Mouse (Mus musculus): Measurements from ENCODE around the gene Gm11236.
"Not testable (repeated sequence)": the region's sequence is repeated elsewhere in the genome, so short reads cannot be mapped to it uniquely, and the experiment has no call there.

The Gm11236 gene

DNA sequence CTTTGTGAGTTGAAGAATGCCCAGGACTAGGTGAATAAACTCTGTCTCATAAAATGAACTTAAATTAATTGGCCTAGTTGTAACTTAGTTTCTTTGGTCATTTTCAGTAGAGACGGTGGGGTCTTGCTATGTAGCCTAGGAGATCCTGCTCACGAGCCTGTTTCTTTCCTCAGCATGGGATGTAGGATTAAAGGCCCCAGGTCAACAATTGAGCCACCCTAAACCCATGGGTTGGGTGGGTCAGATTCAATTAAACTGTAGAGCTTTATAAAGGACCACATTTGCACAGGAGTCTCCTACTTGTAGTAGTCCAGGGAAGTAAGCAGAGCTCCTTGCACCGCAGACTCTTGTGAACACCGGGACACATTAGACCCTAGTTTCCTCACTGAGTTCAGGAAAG, at the start of gene Gm11236:
Gm11236 (plus strand) TSS at position 301 of the 400 bp plus-strand sequence.
- not testable (repeated sequence) for DNase-seq

DNA sequence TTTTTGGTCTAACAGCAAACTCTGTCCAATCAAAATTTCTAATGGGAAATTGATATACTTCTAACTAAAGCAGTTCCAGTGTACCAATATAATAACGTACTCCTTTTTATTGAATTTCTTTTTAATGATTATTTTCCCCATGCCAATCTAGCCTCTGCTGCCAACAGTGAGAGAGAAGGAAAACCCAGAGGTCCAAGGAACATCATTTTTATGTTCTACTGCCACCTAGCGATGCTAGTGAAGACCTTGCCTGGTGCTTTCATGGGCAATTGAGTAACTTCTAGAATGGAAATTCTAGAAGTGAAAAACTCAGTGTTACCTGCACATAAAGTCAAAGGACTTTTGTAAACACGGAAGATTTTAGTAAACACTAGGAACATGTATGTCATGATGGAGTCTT, 38.7 kb upstream of the Gm11236 start:
- no peak for DNase-seq

DNA sequence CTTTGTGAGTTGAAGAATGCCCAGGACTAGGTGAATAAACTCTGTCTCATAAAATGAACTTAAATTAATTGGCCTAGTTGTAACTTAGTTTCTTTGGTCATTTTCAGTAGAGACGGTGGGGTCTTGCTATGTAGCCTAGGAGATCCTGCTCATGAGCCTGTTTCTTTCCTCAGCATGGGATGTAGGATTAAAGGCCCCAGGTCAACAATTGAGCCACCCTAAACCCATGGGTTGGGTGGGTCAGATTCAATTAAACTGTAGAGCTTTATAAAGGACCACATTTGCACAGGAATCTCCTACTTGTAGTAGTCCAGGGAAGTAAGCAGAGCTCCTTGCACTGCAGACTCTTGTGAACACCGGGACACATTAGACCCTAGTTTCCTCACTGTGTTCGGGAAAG, 30.3 kb upstream of the Gm11236 start, which contains the start of gene Gm11238:
Gm11238 (plus strand) TSS at position 301 of the 400 bp plus-strand sequence.
- not testable (repeated sequence) for DNase-seq

- DNase-seq = not testable (repeated sequence)
Measured at GRCm38 (mm10) chr4:73622684-73623083, 15.2 kb upstream of the Gm11236 start, which contains the start of gene Gm11237. Gene Gm11237 (plus strand): TSS chr4:73622984.

DNA sequence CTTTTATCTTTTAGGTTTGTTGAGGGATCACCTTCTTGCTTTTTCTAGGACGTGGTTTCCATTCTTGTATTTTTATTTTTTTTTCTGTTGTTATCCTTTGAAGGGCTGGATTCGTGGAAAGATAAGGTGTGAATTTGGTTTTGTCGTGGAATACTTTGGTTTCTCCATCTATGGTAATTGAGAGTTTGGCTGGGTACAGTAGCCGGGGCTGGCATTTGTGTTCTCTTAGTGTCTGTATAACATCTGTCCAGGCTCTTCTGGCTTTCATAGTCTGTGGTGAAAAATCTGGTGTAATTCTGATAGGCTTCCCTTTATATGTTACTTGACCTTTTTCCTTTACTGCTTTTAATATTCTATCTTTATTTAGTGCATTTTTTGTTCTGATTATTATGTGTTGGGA, 23.9 kb downstream of the Gm11236 start:
- peak; percentile 1 for DNase-seq

- not testable (repeated sequence) for DNase-seq
Measured at GRCm38 (mm10) chr4:73668054-73668453, 30.1 kb downstream of the Gm11236 start, which contains the start of gene Gm11239. Gene Gm11239 (plus strand): TSS chr4:73668354.

DNA sequence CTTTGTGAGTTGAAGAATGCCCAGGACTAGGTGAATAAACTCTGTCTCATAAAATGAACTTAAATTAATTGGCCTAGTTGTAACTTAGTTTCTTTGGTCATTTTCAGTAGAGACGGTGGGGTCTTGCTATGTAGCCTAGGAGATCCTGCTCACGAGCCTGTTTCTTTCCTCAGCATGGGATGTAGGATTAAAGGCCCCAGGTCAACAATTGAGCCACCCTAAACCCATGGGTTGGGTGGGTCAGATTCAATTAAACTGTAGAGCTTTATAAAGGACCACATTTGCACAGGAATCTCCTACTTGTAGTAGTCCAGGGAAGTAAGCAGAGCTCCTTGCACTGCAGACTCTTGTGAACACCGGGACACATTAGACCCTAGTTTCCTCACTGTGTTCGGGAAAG, 45.3 kb downstream of the Gm11236 start, which contains the start of gene Gm428:
Gm428 (plus strand) TSS at position 301 of the 400 bp plus-strand sequence.
- not testable (repeated sequence) for DNase-seq

Data from right cerebral cortex, postnatal 4 days (tissue).